Mouse (Mus musculus): Measurements from ENCODE around the gene Fam177a.
A peak's percentile ranks its signal among the peaks of the same experiment; 100 is the strongest.
"Not testable (repeated sequence)": the region's sequence is repeated elsewhere in the genome, so short reads cannot be mapped to it uniquely, and the experiment has no call there.

Fam177a gene

GRCm38 (mm10) chr12:55124242-55124641 is at the start of gene Fam177a:
TSS of gene Fam177a (plus strand) at chr12:55124469.
- DNase-seq (ENCODE audit: low read depth, low spot score): not testable (repeated sequence)

GRCm38 (mm10) chr12:55075296-55075695 is 49.0 kb upstream of the Fam177a start:
- DNase-seq (ENCODE audit: low read depth, low spot score): no peak

- DNase-seq (ENCODE audit: low read depth, low spot score): peak; percentile 51
Measured at GRCm38 (mm10) chr12:55078706-55079105, 45.6 kb upstream of the Fam177a start.

- peak; percentile 96 for DNase-seq (ENCODE audit: low read depth, low spot score)
Measured at GRCm38 (mm10) chr12:55079726-55080600, 44.3 kb upstream of the Fam177a start, which contains the start of the genes 2700097O09Rik and Srp54a. TSS of gene 2700097O09Rik (minus strand) at chr12:55080110. TSS of gene Srp54a (plus strand) at chr12:55080262.

- DNase-seq (ENCODE audit: low read depth, low spot score): not testable (repeated sequence)
Measured at GRCm38 (mm10) chr12:55080601-55080942, 43.7 kb upstream of the Fam177a start.

GRCm38 (mm10) chr12:55092127-55092526 is 32.1 kb upstream of the Fam177a start:
- DNase-seq (ENCODE audit: low read depth, low spot score): not testable (repeated sequence)

- not testable (repeated sequence) for DNase-seq (ENCODE audit: low read depth, low spot score)
Measured at GRCm38 (mm10) chr12:55112616-55113015, 11.7 kb upstream of the Fam177a start.

GRCm38 (mm10) chr12:55124731-55125130 is 462 bp downstream of the Fam177a start:
- not testable (repeated sequence) for DNase-seq (ENCODE audit: low read depth, low spot score)

- DNase-seq (ENCODE audit: low read depth, low spot score): not testable (repeated sequence)
Measured at GRCm38 (mm10) chr12:55135540-55135939, 11.3 kb downstream of the Fam177a start.

GRCm38 (mm10) chr12:55137859-55138258 is 13.6 kb downstream of the Fam177a start:
- DNase-seq (ENCODE audit: low read depth, low spot score): not testable (repeated sequence)

- DNase-seq (ENCODE audit: low read depth, low spot score): not testable (repeated sequence)
Measured at GRCm38 (mm10) chr12:55154559-55155448, 30.5 kb downstream of the Fam177a start, which contains the start of gene Srp54b. TSS of gene Srp54b (plus strand) at chr12:55155104.

GRCm38 (mm10) chr12:55155449-55155783 is 31.1 kb downstream of the Fam177a start:
- not testable (repeated sequence) for DNase-seq (ENCODE audit: low read depth, low spot score)

- not testable (repeated sequence) for DNase-seq (ENCODE audit: low read depth, low spot score)
Measured at GRCm38 (mm10) chr12:55167034-55167557, 42.8 kb downstream of the Fam177a start.

GRCm38 (mm10) chr12:55187686-55188085 is 63.4 kb downstream of the Fam177a start:
- not testable (repeated sequence) for DNase-seq (ENCODE audit: low read depth, low spot score)

- not testable (repeated sequence) for DNase-seq (ENCODE audit: low read depth, low spot score)
Measured at GRCm38 (mm10) chr12:55189127-55189526, 64.9 kb downstream of the Fam177a start.

All from CD4-positive, CD25-positive, alpha-beta regulatory T cell, adult 2 months (primary cell).